Mouse (Mus musculus): ENCODE results near the gene Gm3952.

Gm3952 gene

DNA sequence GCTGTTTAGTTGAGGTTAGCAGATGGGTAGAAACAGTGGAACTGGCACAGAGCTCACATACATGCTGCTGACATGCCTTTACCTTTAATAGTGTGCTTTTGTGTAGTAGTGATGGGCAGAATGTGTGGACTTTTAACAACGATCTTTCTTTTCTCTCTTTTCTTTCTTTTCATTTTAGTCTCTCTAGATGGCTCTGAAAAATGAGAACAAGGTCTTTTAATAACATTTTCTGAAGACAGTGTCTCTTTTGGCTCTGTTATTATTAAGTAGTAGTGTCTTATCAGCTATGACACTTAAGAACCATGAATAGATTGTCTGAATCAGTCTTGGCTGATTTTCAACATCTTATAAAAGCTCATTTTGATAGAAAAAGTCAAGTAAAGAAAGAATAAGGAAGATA is at the start of gene Gm3952:
TSS of gene Gm3952 (minus strand) at position 101 of the 400 bp plus-strand sequence.
- no peak for DNase-seq (ENCODE audit: low spot score)

DNA sequence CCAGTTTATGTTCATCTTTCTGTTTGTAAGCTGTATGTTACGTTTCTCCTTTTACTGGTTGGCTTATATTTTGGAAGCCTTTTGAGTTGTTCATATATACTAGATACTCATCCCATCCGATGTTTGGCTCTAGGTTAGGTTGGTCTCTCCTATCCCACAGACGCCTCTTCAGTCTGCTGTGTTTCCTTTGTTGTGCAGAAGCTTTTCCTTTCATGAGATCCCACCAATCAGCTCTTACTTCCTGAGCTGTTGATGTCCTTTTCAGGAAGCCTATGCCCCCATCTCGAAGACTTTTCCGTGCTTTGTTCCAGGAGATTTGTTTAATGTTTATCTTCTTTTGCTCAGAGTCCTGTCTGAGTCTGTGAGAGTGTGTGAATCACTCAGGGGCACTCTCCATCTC is 45.3 kb upstream of the Gm3952 start:
- DNase-seq (ENCODE audit: low spot score) = no peak

DNA sequence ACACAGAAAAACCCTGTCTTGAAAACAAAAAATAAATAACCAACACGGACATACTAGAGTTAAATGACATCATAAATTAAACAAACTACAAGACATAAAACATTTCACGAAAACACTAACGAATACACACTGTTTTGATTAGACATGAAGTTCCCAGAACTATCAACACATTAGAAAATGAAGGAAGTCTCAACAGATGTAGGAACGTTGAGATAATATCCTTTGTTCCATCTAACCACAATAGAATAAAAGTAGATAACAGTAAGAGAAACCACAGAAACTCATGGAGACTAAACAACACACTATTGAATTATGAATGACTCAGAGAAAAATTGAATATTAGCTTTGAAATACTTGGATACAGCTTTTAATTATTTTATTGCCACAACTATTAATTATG is 14.0 kb upstream of the Gm3952 start:
- DNase-seq (ENCODE audit: low spot score) = no peak

DNA sequence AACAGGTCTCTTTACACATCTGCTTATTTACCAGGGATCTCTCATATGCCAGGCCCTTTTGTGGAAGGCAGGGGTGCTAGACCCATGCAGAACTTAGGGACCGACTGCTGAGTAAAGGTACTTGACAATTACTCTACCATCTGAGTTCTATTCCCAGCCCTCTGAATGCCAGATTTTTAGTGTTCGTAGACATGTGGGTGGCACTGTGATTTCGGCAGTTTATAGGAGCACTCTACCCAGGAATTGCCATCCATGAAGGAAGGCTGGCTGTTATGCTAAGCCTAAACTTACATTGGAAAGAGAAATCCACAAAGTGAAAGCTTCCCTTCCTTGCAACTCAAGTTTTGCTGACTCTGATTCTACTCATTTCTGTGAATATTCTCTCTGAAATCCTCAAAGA is 62.8 kb downstream of the Gm3952 start:
- no peak for DNase-seq (ENCODE audit: low spot score)

DNA sequence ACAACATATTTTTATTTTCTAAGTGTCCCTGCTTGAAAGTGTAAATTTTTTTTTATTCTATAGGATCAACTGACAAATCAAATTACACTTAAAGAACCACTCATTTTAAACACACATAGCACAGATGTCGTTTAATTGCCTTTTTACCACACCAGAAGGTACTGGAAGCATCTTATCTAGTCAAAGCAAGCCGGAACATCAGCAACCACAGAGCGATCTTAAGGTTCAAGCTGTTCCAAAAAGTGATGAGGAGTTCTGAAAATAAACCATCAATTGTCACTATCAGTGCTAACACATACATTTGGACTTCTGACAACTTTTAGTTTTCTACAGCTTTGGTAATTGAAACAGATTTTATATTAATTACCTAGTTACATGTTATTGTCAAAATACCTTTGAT is 64.4 kb downstream of the Gm3952 start:
- DNase-seq (ENCODE audit: low spot score) = no peak

DNA sequence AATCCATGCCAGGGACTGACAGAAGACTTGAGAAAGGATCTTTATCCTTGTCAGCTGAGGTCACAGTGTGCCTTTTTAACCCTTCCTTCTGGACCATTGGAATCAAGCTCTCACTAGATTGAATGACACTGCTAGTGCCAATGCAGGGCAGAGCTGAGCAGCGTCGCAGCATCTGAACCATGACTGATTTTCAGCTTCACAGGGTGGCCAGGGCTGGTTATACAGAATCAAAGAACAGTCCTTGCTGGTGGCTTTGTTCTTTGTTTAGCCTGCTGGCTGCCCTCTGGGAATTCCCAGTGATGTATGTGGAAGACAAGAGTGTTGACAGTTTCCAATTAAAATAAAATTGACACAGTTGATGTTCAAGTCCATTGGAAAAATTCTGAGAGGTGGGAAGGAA is 66.2 kb downstream of the Gm3952 start:
- DNase-seq (ENCODE audit: low spot score) = peak; percentile 52

DNA sequence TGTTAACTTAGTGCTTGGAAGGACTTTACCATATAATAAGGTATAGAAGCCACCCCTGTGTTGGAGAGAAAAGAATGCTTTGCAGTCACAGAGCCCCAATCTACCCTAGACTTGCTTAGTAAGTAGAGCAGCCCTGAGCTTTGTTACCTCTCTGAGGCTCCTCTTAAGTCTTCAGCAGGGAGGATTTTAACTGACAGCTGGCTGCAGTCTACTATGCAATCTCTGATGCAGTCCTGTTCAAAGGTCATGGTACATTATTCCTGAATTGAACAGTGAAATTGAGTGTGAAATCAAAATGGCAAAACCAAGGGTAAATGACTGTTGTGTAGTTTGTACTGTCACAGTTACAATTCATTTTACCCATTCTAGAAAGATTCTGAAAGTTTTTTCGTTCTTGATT is 71.3 kb downstream of the Gm3952 start:
- no peak for DNase-seq (ENCODE audit: low spot score)

DNA sequence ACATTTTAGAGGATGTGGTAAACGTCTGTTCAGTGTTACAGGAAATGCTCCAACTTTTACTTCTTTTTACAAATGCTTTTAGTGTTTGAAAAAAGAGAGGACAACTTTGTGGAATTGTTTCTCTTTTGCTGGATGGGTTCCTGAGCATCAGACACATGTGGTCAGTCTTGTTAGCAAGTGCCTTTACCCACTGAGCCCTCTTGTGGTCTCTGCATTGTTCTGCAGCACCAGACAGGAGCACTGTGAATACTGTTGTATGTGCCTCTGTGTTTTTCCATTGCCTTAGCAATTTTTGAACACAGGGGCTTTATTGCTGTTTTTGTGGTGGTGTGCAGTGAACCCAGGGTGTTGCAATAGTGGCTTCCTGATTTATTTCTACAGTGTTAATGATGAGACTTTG is 73.7 kb downstream of the Gm3952 start:
- peak; percentile 65 for DNase-seq (ENCODE audit: low spot score)

DNA sequence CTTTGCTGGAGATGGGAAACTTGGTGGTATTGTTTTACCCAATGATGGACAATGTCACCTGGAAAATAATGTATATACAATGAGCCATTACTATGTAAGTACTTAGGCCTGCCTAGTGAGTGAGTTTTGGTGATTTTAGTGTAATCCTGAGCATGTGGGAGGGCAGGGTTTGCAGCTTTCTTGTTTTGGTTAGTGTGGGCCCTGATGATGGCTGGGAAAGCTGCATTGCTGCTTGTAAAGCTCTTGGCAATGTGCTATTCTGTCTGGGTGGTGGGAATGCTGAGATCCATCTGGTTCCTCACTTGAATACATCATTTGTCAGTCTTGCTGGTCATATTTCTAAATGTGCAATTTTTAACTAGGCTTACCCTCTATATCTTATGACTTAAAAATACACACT is 82.3 kb downstream of the Gm3952 start:
- no peak for DNase-seq (ENCODE audit: low spot score)

DNA sequence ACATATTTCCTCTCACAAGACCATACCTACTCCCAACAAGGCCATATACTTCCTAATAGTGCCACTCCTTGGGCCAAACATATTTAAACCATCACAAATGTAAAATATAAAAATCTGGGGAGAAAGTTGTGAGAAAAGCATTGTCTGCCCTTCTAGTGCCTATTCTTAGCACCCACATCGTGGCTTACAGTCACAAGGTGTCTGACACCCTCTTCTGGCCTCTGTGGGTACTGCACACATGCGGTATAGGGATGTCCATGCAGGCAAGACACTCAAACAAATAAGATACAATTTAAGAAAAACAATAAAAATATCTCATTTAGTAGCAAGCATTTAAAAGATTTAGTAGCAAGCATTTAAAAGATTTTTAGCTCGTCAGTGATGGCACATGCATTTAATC is 89.2 kb downstream of the Gm3952 start:
- DNase-seq (ENCODE audit: low spot score) = peak; percentile 87

DNA sequence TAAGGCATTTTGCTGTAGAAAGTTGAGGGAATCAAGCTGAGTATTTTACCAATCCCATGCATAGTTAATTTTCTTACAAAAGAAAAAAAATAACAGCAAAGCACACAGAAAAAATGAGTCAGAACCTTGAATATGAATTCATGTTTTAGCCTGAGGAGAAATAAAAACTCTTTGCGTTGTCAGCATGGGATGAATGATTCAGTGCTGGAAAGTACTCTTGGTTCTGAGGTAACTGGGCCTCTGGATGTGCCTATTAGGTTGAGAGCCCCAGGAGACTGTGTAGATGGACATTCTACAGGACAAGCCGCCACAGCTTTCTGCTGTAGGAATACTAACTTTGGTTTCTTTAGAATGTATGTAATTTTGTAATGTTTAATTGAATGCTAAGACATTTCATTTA is 93.7 kb downstream of the Gm3952 start:
- no peak for DNase-seq (ENCODE audit: low spot score)

DNA sequence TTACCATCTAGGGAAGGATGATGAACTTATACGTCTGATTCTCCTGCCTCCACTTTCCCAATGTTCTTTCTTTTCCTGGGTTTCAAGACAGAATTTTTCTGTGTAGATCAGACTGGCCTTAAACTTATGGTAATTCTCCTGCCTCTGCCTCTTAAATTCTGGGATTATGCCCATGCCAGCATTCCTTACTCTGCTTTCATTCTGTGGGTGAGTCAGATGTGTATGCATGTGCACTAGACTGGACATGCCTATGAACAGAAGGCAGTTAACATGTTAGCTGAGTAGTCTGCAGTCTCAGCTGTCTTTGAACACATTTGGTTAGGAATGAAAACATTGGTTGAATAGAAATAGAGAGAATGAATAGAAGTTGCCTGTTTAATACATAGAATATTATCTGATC is 94.1 kb downstream of the Gm3952 start:
- no peak for DNase-seq (ENCODE audit: low spot score)

DNA sequence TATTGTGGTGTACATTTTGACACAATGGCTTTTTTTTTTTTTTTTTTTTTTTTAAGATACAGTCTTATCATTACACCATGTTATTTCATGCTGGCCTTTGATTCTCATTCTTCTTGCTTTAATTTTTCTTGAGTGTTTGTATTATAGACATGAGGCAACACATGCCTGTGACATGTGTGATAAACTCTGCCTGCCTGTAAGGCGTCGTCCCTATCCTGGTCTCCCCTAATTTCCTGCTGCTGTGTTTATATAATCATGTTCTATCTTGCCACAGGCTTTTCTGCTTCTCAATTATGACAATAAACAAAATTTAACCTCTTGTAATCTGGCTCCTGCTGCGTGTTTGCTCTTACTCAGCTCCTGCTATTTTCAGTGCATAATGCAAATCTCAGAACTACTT is 100.5 kb downstream of the Gm3952 start:
- DNase-seq (ENCODE audit: low spot score) = no peak

DNA sequence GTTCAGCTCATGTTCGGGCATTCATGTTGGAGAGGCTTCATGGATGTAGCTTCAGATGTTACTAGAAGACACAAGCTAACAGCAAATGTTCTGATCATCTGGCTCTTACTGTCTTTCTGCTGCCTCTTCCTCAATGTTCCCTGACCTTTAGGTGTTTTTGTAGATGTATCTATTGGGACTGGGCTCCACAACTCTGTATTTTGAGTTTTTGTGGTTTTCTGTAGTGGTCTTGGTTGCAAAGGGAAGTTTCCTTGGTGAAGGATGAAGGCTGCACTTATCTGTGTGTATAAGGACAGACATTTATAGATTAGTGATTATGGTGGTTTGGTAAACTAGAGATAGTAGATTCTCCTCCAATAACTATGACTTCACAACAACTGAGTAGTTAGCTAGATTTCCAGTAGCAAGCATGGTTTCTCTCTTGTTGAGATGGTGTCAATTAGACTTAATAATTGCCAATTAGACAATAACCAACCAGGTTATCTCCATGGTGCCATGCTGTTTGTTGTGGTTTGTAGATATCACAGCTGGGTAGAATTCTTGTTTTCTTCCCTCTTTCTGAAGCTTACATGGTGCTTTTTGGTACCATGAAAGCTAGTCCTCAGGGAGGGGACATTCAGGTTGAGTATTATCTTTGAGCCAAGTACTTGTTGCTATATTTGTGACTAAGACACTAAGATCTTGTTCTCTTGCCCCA is 101.6 kb downstream of the Gm3952 start:
- DNase-seq (ENCODE audit: low spot score) = no peak

Data from embryo, embryonic 10 days (tissue).